Mouse (Mus musculus) megakaryocyte-erythroid progenitor cell, adult 5-6 weeks (primary cell): ENCODE results near the gene Slc25a26. TPM values are rescaled to one million over a fixed set of nuclear protein-coding genes. Genes with fewer than 3 reads are reported as not detected.

Experiments used
- ATAC-seq: replicated peaks from 2 replicates; pipeline ENCODE4 v1.8.0; 2016; ENCODE audit warnings: mild to moderate bottlenecking, inconsistent platforms; ENCODE audit not compliant: severe bottlenecking, poor library complexity, low FRiP score, low TSS enrichment
- total RNA-seq, 2 experiments: library from RNA; stranded (forward) in 1 of 2; stranded (reverse) in 1 of 2; fragments of 200-1000, 215-1000 nt in 1 of 2; fragments of >200 nt in 1 of 2; fragmentation: Nextera tagmentation in 1 of 2; gene quantifications; 2 replicates each; pipeline ENCODE4 v1.2.3; 2014 to 2017

The Slc25a26 gene
- total RNA-seq (2014; fragmentation: Nextera tagmentation), result 9.9 TPM in 2 replicates
- total RNA-seq (2017), result 3.0 and 5.0 TPM in 2 replicates

DNA sequence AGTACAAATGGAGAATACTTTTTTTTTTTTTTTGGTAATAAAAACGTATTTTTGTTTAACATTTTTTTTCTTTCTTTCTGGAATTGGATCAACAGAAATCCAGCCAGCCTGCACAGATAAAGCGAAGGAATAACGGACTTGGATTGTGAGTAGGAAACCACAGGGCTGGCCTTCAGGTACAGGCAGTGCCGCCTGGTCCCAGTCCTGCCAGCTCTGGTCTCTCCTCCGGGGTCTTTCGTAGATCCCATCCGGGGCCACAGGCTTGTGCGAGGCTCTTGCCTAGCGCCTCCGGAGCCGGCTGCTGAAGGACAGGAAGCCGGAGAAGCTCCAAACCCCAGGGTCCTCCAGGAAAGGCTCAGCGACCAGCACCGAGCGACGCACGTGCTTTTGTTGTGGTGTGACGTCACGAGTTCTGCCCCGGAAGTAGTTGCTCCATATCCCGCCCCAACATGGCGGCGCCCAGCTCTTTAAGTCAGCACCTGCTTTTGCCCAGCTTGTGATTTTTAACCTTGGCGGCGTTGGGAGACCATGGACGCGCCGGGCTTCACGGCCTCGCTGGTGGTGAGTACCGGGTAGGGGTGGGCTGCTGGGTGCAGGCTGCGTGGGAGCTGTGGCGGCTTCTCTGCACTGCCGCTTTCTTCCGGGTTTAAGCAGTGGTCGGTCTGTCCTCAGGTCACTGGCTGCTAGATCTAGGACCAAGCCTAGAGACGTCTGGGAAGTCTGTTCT lies at the start of gene Slc25a26:
Gene Slc25a26, plus strand, starts transcription at position 435 of the 727 bp plus-strand sequence.
- peak; percentile 98 for ATAC-seq

DNA sequence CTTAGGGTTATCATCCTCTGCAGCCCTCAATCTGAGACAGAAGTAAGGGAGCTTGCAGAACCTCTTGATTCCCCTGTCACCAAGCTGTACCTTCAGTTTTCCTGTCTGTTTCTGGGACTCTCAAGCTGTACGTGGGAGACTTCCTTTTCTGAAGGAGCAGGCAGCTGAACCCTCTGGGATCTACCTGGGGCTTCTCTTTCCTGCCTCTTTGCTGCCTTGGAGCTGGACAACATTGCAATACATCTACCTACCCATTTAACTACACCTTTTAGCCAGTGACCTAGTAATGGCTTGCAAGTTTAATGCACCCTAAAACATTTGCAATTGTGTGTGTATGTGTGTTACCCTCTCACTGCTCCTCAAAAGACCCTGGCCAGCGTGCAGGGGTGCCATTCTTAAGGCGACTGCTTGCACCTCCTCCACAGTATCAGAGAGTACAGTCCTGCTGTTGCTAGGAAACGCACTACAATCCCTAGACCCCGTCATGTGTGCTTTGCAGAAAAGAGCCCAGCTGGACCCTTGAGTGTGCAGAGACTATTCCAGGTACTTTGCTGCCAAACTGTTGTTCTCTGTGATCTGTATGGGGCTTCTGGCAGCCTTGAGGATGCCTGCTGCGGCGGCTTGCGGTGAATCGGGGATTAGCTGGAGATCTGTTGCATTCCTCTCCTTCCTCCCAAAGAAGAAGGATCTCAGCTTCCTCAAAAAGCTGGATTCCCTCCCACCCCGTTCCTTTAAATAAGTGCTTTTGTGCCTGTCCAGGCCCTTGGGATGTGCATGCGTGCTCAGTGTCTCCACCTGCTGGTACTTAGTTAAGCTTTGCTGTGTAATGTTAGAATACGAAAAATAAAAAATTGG lies 35.9 kb upstream of the Slc25a26 start:
- ATAC-seq, result peak; percentile 61; the same call in 1 of the 2 replicates

DNA sequence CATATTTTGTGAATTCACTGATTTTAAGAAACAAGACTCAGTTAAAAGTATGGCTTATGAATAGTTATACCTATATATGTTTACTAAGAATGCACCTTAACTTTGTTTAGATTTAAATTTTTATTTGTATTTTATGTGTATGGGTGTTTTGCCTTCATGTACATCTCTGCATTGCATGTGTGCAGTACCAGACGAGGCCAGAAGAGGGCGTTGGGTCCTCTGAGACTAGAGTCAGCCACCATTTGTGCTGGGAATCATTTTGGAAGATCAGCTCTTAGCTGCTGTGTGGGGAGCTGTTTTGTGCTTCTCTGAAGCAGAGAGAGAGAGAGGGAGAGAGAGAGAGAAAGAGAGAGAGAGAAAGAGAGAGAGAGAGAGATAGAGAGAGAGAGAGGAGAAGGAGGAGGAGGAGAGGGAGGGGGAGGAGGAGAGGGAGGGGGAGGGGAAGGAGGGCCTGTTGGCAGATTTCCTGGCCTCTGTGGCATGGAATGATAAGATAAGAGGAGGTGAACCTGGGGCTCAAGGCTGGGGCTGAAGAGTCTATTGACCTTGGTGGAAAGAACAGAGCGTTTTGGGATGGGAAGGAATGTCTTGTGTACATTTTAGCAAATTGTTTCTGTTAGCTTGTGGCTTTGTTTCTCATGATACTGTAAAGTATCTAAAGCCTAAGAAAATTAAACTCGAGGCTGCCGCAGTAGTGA lies 33.5 kb upstream of the Slc25a26 start:
- ATAC-seq, result peak; percentile 61; the same call in 1 of the 2 replicates

DNA sequence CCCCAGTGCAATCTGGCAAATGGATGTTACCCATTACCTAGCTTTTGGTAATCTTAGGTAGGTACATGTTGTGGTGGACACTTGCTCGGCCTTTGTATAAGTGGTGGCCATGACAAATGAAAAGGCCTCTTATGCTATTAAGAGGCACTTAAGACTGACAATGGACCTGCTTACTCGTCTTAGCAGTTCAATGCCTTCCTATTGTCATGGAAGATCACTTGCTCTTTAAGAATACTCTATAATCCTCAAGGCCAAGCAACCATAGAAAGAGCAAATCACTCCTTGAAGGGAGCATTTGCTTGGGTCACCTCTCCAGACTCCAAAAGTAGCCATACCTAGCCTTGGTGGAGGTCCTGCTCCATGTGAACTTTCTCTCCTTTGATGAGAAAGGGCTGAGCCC lies 7.4 kb upstream of the Slc25a26 start:
- ATAC-seq, result no peak

DNA sequence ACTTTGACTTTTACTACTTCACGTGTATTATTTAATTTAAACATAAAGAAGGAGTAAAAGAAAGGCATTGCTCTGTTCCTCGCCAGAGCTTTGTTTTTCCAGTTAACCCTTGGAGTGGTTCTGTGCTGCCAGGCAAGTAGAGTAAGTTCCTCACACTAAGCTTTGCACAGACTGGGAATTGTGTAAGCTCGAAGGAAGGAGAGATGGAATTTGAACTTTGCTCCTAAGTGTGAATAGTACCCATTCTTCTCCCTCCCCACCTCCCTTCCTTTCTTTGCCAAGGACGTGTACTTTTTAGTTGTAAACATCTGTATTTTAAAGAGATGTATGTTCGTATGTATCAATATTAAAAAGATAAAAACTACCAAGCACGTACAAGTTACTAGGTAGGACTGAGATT lies 3.8 kb downstream of the Slc25a26 start:
- no peak for ATAC-seq

DNA sequence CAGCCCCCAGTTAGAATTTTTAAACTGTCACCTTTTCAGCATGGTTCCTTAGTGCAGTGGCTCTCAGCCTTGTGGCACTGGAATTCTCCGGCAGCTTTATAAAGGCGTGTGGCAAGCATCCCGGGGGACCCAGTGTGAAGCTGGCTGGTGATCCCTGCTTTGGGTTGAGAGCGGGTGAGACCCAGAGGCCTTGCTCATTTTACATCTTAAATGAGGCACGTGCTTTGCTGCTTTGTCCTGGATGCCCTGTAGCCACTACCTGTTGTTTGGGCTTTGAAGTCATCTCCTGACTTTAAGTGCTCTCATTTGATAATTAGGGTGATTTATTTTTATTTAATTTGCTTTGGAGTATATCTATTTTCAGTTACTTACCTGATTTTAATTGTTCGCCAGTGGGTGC lies 7.8 kb downstream of the Slc25a26 start:
- no peak for ATAC-seq

DNA sequence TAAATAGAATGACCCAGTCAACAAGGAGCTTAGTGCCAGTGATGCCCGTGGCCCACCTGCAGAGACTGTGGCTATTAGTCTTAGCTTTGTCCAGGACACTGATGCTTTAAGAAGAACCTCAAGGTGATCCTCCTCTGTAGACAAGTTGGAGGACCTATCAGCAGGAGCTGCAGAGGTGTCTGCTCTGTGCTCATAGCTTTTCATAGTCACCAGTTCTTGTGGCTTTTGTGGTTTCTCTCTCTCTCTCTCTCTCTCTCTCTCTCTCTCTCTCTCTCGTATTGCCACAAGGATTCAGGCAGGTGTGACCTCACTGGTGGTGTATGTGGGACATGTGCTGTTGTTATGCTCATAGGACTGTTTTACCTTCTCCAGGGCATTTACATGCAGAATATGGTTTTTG lies 8.7 kb downstream of the Slc25a26 start:
- ATAC-seq, result peak; percentile 52; the same call in 1 of the 2 replicates

DNA sequence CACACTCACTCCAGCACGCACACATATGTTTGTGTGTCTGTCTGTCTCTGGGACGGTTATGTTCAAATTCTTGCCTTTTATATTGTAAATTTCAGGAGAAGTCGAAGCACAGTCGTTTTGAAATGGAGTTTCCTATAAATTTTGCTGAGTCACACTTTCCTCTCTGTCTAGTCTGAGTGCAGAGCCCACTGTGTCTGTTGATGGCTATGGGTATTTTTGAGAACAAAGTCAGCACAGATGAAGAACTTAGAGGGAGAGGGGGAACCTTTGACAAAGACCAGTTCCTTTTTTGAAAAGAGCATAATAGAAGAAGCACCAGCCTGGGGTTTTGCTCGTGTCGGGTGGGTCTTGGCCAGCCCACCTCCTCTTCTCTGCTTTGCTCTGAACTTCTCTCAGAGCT lies 9.1 kb downstream of the Slc25a26 start:
- peak; percentile 46; the same call in 1 of the 2 replicates for ATAC-seq

DNA sequence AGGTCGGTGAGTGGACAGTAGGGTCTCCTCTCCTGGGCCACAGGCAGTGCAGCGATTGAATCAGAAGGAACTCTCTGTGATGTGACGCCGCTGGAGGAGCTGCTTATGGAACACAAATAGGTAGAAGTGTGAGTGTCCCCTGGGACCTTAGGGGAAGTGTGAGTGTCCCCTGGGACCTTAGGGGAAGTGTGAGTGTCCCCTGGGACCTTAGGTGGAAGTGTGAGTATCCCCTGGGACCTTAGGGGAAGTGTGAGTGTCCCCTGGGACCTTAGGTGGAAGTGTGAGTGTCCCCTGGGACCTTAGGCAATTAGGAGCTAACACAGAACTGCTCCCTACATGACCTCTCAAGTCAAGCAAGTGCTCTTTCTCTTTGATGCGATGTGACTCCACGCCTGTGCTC lies 18.0 kb downstream of the Slc25a26 start:
- no peak for ATAC-seq

DNA sequence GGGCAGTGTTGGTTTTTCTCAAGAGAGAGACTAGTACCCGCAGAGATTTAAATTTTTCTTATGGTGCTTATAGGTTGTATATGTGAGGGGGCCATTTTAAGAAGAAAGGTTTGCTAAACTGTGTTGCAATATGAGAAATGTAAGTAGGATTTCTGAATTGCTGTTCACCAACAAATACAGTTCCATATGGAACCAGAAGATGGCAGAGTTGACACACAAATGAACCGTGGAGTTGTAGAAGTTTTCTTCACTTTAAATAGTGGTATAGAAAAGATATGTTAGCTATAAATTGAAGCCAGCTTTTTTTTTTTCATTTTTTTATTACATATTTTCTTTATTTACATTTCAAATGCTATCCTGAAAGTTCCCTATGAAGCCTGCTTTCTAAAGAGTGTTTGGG lies 24.2 kb downstream of the Slc25a26 start:
- ATAC-seq, result peak; percentile 75; the same call in 1 of the 2 replicates

DNA sequence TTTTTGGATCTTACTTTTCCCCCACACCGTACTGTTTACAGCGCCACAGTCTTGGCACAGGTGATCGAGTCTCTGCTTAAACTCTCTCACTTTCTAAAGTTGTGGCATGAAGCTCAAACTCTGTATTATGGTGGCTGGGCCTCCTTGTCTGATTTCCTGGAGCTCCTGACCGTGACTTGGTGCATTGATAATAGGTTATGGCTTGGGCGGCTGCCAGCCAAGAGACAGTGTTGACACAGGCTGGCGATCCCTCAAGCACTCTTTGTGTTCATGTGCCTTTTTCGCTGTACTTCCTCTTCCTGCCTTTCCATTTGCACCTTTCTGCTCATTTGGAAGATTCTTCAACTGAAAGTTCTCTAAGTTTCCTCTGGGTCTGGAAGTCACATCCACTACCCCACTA lies 30.6 kb downstream of the Slc25a26 start:
- peak; percentile 94 for ATAC-seq

DNA sequence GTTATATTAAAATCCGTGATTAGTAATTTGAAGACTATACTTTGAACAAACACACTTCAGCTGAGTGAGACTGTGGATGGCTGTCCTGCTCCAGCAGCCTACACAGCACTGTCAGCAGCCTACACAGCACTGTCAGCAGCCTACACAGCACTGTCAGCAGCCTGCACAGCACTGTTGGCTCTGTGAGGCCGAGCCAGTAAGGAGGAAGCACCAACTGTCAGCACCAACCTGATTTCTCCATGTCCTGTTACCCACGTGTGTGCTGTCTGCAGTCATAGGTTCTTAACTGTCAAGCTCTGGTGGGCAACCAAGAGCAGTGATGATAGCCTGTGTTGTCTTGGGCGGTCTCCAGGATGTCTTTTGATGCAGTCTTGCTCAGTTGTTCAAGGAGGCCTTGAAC lies 32.0 kb downstream of the Slc25a26 start:
- no peak for ATAC-seq

DNA sequence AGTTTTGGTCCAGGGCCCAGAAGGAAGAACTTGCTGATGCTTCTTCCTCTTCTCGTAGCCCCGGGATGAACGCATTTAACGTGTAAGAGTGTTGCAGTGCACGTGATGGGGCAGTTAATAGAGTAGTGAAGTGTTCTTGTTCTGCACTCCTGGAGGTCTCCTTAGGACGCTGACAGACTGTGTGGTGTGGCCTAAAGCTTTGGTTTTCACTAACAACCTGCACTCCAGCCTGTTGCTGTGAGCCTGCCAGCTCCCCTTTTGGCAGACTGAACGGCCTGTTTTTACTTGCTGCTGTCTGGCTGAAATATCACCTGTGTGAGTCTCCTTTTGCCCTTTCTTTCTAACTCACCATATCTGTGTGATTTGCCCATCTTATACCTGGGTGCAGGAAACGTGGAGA lies 36.3 kb downstream of the Slc25a26 start:
- ATAC-seq, result no peak

DNA sequence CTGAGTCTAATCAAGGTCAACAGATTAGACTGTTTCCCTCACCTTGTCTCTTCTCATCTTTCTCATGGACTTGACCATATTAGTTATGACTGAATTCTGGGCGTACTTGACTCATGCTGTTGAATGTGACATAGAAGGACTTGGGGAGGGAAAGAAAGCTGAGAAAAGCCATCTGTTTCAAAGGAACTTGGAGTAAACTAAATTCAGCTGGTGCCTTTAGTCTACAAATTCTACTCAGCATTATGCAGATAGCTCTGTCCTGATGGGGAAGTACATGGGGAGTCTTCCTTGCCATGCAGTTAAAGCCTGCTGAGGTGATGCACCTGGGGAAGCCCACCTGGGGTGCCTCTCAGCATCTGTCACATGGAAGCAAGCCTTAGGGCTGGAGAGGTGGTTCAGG lies 37.5 kb downstream of the Slc25a26 start:
- no peak for ATAC-seq

DNA sequence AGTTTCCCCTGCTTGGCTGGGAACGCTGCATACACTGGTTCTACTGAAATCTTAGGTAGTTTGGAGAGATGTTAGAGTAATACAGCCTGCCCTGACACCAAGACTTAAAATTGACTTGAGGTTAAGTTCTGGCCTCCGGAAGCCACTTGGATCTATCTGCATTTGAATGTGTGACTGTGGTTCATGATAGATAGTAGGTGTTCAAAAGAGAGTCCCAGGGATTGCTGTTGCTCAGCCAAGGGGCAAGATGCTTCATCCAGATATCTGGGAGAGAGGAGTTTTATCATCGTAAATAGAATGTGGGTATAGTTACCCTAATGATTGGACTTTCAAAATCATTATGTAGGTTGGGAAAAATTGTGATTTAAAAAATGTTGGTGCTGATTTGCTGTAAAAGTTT lies 40.0 kb downstream of the Slc25a26 start:
- ATAC-seq, result no peak

DNA sequence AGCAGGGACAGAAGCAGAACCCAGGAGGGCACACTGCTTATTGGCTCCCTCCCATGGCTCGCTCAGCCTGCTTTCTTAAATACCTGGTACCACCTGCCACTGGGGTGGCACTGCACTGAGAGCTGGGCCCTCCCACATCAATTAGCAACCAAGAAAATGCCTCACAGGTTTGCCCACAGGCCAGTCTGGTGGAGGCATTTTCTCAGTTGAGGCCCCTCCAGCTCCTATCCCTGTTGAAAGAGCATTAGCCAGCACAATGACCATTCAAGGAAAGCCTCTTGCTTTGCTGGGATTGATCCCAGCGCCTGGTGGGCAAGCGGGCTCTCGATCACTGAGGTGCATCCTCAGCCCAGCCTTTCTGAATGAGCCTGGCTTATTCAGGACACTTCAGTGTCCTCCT lies 40.5 kb downstream of the Slc25a26 start:
- ATAC-seq, result 0 out of 2 replicates have a peak, but pooled peaks have one; percentile 15

DNA sequence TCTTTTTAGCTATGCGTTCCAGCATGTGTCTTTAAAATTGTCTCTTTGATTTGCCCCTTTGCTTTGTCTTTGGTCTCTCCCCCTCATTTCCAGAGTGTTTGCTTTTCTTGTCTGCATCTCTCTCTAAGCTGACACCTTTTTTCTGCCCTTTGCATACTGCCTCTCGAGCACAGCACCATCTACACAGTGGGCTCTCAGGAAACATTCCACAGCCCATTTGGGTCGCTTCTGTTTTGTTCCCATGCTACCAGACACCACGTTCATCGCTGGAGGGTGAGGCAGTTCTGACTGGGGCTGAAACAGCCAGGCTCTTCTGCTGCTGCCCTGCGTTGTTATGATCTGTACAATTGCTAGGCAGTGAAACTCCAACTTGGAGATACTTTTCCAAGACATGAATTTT lies 41.0 kb downstream of the Slc25a26 start:
- no peak for ATAC-seq

DNA sequence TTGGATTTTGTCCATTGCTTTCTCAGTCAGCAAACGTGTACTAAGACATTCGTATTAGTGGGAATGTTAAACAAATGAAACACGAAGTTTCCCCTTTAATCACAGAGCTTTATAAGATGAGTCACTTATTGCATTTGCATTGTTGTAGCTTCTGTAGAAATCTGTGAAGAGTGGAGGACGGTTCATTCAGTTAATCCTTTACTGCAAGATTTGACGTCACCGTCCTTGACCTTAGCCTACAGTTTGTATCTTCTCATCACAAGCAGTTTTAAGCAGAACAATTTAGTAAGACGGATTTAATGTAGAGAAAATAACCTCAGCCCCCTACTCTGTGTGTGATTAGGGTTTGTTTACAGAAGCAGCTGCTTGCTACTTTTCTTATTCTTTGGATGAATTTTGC lies 41.7 kb downstream of the Slc25a26 start:
- no peak for ATAC-seq

DNA sequence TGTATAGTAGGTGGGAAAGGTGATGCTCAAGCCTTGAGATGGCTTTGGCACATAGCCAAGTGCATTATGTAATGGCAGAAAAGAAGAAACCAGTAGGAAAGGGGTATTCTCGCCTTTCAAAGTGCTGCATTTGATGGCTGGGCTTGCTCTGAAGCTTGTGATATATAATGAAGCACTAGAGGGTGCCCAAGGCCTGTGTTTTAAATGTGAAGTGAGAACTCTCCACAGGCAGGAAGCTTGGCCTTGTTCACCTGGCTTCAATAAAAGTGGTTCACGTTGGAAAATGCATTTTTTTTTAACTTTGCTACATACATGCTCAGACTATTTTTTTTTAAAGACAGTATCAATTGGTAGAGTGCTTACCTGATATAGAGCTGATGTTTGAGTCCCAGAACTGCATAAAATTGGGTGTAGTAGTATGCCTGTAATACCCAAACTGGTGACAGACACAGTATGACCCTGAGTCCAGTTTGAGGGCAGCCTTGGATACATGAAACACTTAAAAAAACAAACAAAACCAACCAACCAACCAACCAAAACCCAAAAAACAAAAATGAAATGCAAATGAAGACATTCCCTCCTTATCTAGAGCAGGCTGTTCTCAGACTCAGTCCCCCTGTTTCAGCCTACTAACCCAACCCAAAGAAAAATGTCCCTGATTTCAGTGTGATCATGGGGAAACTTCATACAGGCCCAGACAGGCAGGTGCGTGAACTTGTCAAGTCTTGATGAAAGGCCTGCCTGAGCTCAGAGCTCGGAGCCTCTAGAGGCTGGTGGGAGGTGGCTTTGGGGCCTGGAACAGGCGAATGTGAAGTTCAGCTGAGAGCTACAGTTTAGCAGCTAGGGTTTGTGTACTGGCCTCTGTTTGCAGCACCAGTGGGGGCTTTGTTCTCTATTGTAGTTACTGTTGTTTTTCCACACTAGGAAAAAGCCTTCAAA lies 44.0 kb downstream of the Slc25a26 start:
- ATAC-seq, result peak; percentile 75; the same call in 1 of the 2 replicates
